Mouse (Mus musculus) ES-Bruce4 (cell line): ENCODE data around the gene Ptprg. TPM values are rescaled to one million over a fixed set of nuclear protein-coding genes. Genes with fewer than 3 reads are reported as not detected.
A peak's percentile ranks its signal among the peaks of the same experiment; 100 is the strongest.

ENCODE experiments used
- H3K27ac ChIP-seq: 2 replicates; pipeline ENCODE4 v1.5.1; 2012; ENCODE audit warnings: low read length, inconsistent platforms; ENCODE audit not compliant: insufficient read depth
- H3K27me3 ChIP-seq: 2 replicates; pipeline ENCODE4 v1.6.1; 2012; ENCODE audit warnings: mild to moderate bottlenecking, low read length, inconsistent platforms; ENCODE audit not compliant: control insufficient read depth, poor library complexity, insufficient read depth, severe bottlenecking
- H3K36me3 ChIP-seq: 2 replicates; pipeline ENCODE4 v1.6.1; 2012; ENCODE audit warnings: inconsistent platforms, mild to moderate bottlenecking, low read length, moderate library complexity; ENCODE audit not compliant: control insufficient read depth, poor library complexity, insufficient read depth, severe bottlenecking
- H3K4me1 ChIP-seq: one replicate; pipeline ENCODE4 v1.8.1; 2011; ENCODE audit warnings: low read length; ENCODE audit not compliant: control insufficient read depth, insufficient read depth
- H3K4me3 ChIP-seq: 2 replicates; pipeline ENCODE4 v1.5.1; 2011; ENCODE audit warnings: low read depth, mild to moderate bottlenecking, low read length
- H3K9ac ChIP-seq: 2 replicates; pipeline ENCODE4 v1.6.1; 2012; ENCODE audit warnings: low read depth, mild to moderate bottlenecking, inconsistent platforms; ENCODE audit not compliant: poor library complexity, severe bottlenecking
- H3K9me3 ChIP-seq: replicated peaks from 2 replicates; pipeline ENCODE4 v1.6.1; 2012; ENCODE audit warnings: mild to moderate bottlenecking, low read length, inconsistent platforms; ENCODE audit not compliant: control insufficient read depth, poor library complexity, insufficient read depth, severe bottlenecking
- CTCF ChIP-seq: IDR thresholded peaks from one replicate; pipeline ENCODE4 v1.8.1; 2011; ENCODE audit warnings: low read depth, low read length
- EP300 ChIP-seq: IDR thresholded peaks from 2 replicates; pipeline ENCODE4 v1.6.1; 2011; ENCODE audit warnings: low read depth, low read length; ENCODE audit not compliant: insufficient read depth
- POLR2A ChIP-seq: IDR thresholded peaks from one replicate; pipeline ENCODE4 v1.8.1; 2011; ENCODE audit warnings: low read length; ENCODE audit not compliant: insufficient read depth
- polyA plus RNA-seq: library from polyadenylated mRNA; stranded (reverse); fragments of >200 nt; gene quantifications from 2 replicates; pipeline ENCODE4 v1.2.4, GENCODE M21; 2011; ENCODE audit warnings: low read depth; ENCODE audit not compliant: missing spikeins, insufficient read depth, insufficient read length

Ptprg gene
- polyA plus RNA-seq, 1 experiment = 27.4 TPM

DNA sequence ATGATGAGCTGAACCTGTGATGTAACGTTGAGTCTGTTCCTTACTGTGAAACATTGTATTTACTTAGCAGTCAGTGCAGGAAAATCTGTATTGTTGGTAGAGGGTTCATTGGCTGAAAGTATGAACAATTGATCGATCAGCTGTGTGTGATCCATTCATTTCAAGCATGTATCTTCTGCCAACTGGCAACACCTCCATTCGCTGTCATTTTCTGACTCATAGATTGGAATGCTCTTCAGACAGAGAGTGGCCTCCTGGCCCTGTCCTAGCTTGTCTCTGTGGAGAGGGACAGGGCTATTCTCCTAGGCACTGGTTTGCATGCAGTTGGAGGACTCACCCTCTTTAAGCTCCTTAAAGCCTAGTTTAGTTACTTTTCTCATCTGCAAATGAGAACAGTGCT lies 62.4 kb downstream of the Ptprg start:
- Histone ChIP-seq H3K27me3 (no peaks in the 10 kb centered on the region), H3K4me1 (peaks cover 6% of the 10 kb centered on the region), H3K9me3 (no peaks in the 10 kb centered on the region), H3K36me3 (no peaks in the 10 kb centered on the region), H3K4me3 (no peak overlapping the region), H3K9ac (no peak overlapping the region), H3K27ac (no peak overlapping the region)
- TF ChIP-seq POLR2A (no peak), CTCF (no peak), EP300 (no peak)

DNA sequence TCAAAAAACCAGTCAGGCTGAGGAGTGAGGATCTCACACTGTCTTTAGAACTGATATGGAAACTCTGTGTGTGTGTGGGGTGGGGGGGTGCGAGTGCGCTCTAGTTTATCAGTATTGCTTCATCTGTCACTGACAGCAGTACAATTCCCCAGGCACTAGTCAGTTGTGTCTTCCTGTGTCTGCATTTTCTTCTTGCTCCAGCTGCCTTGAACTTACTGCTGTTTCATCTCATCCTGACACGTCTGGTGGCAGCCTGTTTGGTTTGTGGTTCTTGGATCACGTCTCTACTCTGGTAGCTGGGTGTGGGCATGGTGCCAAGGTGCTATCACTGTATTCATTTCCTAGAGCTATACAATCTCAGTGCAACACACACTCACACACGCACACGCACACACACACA lies 64.0 kb downstream of the Ptprg start:
- Histone ChIP-seq H3K4me1 (peaks cover 11% of the 10 kb centered on the region), H3K27ac (no peak overlapping the region)

DNA sequence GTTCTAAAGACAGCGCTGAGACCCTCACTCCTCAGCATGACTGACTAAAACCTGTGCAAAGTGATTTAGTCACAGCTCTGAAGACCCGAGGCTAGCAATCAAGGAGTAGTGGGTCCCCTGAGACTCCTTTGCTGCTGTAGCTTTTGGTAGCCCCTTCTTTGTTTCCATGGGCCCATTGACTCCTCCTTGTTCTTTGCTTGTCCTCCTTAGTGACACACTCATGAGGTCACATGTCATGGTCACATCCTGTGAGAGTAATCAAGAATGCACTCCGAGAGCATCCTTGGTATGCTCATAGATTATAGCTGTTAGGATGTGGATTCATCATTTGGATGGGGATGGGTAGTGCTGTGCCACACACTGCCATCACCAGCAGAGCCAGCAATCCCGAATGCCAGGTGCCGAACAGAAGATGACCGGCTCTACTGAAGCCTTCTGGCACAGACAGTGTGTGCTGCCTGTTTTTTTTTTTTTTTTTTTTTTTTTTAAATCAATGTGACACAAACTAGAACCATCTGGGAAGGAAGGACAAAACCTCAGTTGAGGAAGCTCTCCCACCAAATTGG lies 64.9 kb downstream of the Ptprg start:
- TF ChIP-seq POLR2A = no peak
- TF ChIP-seq CTCF = no peak
- TF ChIP-seq EP300 = no peak
- no peaks in the 10 kb centered on the region for H3K9me3 ChIP-seq
- no peak overlapping the region for H3K27ac ChIP-seq
- peaks cover 11% of the 10 kb centered on the region for H3K4me1 ChIP-seq
- no peak overlapping the region for H3K4me3 ChIP-seq
- H3K9ac ChIP-seq = no peak overlapping the region
- no peaks in the 10 kb centered on the region for H3K27me3 ChIP-seq
- no peaks in the 10 kb centered on the region for H3K36me3 ChIP-seq

More for the DNA sequence above, 64.0 kb downstream of the Ptprg start:
- Histone ChIP-seq H3K9ac (no peak overlapping the region), H3K9me3 (no peaks in the 10 kb centered on the region), H3K36me3 (no peaks in the 10 kb centered on the region), H3K4me3 (no peak overlapping the region), H3K27me3 (no peaks in the 10 kb centered on the region)
- TF ChIP-seq POLR2A (no peak), EP300 (no peak), CTCF (no peak)

DNA sequence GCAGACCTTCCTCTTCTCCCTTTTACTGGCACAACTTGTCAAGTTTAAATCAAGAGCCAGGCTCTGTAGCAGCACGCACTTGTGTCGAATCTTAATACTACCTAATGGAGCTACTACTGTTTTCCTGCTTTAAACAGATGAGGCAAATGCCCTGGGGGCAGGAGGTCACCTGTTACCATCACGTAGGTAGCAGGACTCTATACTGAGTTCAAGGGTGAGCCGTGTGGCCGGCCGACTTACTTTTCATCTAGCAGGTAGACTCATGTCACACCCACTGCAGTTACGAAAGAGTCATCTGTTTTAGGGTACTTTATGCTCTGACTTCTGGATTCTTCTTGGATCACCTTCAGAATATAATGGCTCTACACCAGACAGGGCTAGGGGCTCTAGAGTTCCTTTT lies 66.3 kb downstream of the Ptprg start:
- 0 out of 2 replicates have a peak overlapping the region, but pooled peaks have one; percentile 71 for H3K27ac ChIP-seq
- H3K9me3 ChIP-seq = no peaks in the 10 kb centered on the region
- no peaks in the 10 kb centered on the region for H3K36me3 ChIP-seq
- TF ChIP-seq EP300 = no peak
- no peak for TF ChIP-seq CTCF
- TF ChIP-seq POLR2A = no peak
- no peaks in the 10 kb centered on the region for H3K27me3 ChIP-seq
- no peak overlapping the region for H3K4me3 ChIP-seq
- no peak overlapping the region for H3K9ac ChIP-seq
- peaks cover 14% of the 10 kb centered on the region for H3K4me1 ChIP-seq

DNA sequence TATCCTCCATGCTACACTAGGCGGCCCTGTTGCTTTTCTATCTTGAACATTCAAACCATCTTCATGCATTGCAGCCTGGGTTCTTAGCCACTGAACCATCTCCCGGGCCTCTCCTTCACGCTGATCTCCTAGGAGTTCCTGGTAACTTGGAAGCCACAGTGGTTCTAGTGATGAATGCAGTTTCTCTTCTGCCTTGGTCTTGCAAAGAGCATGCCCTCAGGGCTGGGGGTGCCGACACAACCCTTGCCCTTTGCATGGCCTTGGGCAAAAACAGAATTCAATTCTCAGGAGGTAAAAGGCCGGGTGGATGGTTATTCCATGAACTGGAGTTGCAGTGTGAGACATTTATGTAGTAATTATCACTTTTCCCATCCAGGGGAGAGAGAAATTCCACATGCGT lies 67.0 kb downstream of the Ptprg start:
- Histone ChIP-seq H3K4me1 (peaks cover 14% of the 10 kb centered on the region), H3K27me3 (no peaks in the 10 kb centered on the region), H3K4me3 (no peak overlapping the region), H3K9ac (no peak overlapping the region), H3K9me3 (no peaks in the 10 kb centered on the region), H3K36me3 (no peaks in the 10 kb centered on the region), H3K27ac (peak overlapping the region; percentile 71)
- no peak for TF ChIP-seq CTCF
- TF ChIP-seq POLR2A = no peak
- TF ChIP-seq EP300 = peak; percentile 76; the same call in 1 of the 2 replicates

DNA sequence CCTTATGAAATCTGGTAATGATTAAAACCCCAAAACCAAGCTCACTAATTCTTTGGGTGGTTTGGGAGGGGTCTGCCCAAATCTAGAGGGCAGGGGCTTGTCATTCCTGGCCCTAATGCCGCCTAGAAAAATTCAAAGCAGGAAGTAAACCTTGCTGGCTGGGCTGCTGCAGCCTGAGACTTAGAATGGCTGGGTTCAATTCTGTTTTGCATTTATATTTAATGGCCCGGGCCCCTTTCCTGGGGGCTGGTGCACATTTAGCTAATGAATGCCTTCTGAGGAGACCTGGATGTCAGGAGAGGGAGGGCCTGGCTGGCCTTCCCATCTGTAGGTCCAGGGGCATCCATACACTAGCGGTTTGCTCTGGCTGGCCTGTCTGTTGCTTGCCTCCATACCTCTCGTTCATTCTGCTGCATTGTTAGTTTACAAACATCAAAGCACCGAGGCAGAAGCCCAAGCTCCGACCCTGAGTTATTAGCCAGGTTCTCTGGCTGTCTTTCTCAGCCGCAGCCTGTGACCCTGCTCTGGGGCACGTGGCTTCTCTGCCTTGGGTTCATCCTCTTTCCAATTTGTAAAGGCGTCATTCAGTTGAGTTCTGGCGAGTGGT lies 67.7 kb downstream of the Ptprg start:
- H3K36me3 ChIP-seq = no peaks in the 10 kb centered on the region
- no peak overlapping the region for H3K9ac ChIP-seq
- H3K4me3 ChIP-seq = no peak overlapping the region
- no peaks in the 10 kb centered on the region for H3K9me3 ChIP-seq
- no peak for TF ChIP-seq POLR2A
- TF ChIP-seq EP300 = no peak
- no peaks in the 10 kb centered on the region for H3K27me3 ChIP-seq
- H3K4me1 ChIP-seq = peaks cover 14% of the 10 kb centered on the region
- H3K27ac ChIP-seq = peak overlapping the region; percentile 71
